Mouse (Mus musculus) NIH3T3 (cell line): ENCODE data around the gene Rbm19.

Experiments
- DNase-seq: peaks from one replicate; pipeline ENCODE4 v3.0.0-alpha.2; 2012; ENCODE audit warnings: low read depth

The Rbm19 gene

DNA sequence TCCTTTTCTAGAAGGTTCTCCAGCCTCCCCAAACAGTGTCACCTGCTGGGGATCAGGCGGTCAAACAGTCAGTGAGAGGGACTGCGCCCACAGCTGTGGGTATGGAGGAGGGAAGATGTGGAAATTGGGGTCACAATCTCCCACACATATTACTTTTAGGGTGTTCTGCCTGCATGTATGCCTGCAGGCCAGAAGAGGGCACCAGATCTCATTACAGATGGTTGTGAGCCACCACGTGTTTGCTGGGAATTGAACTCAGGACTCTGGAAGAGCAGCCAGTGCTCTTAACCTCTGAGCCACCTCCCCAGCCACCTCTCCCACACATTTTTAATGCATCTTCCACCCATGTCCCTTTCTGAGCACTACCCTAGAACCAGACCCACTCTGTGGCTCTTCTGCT lies 88.1 kb downstream of the Rbm19 start:
- DNase-seq = no peak

DNA sequence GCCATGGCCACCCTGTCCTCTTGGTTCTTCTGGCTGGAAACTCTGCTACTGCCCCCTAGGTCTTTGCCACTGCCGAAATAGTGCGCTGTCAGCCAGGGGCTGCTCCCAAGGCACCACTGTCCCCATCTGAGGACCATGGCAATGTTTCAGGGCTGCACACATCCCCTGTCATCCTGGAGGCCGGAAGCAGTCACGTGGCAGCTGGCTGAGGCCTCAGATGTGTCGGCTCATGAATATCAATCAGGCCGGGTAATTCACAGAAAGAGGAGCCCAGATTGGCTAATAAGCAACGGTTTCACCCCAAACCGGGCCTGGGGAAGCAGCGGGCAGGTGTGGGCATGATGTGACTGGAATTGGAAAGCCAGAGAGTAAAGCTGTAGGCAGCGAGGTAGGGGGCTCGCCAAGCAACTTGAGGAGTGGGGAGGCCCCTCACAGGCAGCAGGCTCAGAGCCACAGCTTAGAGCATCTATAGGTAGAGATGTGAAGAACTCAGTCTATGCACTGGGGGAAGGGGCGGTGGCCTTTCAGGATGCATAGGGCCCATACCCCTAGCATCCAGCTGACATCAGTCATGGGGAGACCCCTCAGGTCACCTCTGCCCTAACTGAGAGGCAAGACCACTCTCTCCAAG lies 90.2 kb downstream of the Rbm19 start:
- DNase-seq = no peak

DNA sequence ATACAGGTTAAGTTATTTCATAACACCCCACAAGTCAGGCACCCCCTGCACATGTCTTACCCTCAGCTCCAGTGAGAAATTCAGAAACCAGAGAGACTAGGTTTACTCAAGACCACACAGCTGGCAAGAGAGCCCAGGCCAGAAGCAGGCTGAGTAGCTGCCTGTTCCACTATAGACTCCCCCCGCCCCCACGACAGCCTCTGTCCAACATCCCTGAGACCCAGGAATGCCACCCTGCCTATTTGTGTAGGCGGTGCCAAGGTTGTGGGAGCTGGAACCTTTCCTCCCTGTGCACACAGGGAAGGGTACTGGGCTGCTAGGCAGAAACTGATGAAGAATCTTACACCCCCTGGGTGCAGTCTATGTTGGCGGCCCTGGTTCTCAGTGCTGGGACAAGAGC lies 91.2 kb downstream of the Rbm19 start:
- peak; percentile 9 for DNase-seq

DNA sequence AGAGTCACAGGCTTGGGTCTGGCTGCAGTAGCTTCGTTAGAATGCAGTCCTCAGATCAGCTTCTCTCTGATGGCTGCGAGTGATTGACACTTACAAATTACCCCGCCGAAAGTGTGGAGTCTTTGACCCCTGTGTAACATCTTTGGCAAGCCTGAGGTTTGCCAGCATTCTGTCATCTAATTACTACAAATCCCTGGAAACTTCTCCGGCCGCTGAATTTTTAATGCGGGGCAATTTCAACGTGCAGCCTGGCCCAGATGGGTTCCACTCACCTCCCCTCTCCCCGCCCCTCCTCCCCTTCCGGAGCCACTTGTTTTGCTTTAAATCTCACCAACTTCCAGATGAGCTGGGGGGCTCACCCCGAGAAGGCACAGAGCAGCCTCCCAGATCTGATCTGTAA lies 94.4 kb downstream of the Rbm19 start:
- no peak for DNase-seq

DNA sequence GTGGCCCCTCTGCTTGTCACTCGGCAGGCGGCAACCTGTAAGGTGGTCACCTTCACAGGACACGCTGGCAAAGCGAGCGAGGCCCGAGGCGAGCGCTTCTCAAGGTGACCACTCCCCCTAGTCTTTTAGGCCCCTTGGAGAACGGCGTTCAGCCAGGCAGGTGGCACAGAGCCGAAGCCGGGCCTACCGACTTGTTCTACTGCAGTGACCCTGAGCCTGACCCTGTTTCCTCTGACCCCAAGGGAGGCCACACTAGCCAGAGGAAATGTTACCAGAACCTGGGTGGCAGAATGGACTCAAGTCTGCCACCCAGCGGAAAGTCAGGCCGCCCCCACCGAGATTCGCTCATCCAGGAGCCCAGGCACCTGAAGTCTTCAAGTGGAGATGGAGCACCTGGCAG lies 94.9 kb downstream of the Rbm19 start:
- DNase-seq = no peak

DNA sequence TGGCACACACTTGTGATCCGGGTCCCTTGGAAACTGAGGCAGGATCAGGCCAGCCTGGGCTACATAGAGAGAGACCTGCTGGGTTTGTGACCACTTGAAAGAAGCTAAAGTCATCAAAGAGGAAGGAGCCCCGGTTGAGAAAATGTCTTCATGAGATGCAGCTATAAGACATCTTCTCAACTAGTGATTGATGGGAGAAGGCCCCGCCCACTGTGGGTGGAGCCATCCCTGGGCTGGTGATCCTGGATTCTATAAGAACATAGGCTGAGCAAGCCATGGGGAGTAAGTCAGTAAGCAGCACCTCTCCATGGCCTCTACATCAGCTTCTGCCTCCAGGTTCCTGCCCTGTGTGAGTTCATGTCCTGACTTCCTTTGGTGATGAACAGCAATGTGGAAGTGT lies 98.2 kb downstream of the Rbm19 start:
- no peak for DNase-seq

DNA sequence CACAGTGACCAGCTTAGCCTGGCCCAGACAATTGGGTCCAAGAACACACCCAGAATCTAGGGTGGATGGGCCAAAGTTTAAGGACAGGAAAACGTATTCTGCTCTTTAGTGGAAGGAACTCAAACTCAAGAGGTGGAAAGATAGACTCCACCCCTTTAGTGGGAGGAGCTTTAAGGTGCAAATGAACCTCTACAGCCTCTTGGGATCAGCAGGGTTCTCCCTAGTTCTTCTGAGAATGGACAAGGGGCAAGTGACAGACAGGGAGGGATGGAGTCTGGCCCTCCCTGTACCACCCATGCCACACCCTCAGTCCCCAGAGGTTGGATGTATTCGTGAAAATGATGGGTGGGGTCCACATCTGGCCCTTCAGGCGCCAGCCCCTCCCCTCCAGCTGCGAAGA lies 105.0 kb downstream of the Rbm19 start:
- DNase-seq = no peak

DNA sequence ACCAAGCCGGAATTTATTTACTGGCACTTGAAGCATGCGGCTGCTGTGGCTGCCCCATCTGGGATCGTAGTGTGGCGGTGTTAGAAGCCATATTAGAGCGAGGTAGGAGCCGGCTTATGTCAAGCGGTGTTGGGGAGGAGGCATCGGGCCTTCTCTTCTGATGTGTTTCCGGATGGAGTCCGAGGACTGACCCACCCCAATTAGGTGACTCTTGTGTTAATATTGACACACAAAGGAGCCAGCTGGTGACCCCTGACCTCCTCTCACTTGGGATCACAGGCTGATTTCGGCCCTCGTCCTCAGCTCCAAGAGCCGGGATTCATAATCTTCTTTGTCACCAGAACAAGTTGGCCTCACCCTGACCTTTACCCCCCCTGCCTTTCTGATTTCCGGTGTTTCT lies 109.1 kb downstream of the Rbm19 start:
- no peak for DNase-seq

DNA sequence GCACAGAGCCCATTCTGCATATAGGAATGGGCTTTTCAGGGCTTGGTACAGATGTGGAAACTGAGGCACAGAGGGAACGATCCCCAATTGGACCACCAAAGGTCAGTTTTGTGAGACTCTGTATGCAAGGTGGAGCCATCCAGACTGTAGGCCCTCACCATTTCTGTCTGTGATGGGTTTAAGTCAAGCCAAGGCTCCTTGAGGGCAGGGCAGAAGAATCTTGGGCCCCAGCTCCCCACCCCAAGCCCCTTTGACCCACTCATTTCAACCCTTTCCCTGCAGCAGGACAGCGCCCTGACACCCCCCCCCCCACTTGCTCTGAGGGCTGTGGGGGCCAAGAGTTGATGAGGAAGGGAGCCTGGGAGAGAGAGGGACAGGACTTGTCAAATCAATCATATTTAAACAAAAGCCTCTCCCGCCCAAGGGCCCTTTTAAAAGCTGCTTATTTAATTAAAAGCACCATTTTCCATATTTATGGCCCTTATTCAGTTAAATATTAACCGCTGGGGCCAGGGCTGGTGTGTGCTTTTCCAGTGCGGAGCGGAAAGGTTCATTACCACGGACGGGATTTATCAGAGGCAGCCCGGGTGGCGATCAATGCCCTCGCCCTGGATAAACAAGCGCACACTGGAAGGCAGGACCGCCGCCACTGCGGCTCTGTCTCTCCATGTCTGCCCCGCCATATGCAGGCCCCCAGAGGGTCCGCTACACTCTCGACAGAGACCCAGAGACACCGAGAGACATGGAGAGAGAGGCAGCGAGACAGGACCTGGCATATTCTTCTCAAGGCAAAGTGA lies 112.5 kb downstream of the Rbm19 start:
- no peak for DNase-seq

DNA sequence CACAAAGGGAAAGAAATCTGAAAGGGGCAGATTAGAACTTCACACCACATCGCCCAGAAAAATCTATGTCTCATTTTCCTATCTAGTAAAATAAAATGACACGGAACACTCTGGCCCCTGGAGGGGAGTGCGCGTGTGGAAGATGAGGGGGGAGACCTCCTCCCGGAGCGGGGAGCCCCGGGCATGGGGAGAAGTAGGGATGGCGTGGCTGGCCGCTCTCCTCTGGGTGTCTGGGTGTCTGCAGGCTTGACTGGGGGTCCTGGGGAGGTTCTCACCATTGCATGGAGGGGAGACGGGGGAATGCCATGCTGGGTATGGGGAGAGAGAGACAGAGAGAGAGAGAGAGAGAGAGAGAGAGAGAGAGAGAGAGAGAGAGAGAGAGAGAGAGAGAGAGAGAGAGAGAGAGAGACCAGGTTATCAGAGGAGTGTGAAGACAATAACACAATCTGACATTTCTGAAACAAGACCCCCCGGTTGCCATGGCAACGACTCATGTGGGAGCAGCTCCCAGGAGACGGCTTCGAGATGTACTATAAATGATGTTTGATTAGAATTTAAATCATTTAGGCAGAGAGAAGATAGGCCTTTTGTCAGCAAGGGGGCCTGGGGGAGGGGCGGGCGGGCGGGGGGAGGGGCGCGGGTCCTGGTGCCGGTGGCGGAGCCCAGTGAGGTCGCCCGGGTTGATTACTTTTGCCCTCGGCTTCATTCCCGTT lies 115.3 kb downstream of the Rbm19 start:
- no peak for DNase-seq

DNA sequence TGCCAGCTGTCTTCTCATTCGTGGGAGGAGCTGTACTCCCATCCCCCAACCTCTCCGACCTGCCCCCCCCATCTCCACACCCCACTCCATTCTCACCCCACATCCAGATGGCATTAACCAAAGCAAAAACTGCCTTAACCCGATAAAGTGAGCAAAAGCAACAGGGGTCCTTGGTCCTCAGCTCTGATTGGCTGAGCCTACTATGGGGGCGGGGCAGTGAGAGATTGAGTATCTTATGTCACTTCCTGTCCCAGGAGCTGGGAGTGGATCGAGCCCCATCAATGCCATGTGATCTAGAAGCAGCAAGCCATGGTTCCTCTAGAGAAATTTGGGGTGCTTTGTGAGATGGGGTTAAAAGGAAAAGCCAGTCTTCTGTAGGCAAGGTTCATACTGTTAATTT lies 118.9 kb downstream of the Rbm19 start:
- DNase-seq = no peak

DNA sequence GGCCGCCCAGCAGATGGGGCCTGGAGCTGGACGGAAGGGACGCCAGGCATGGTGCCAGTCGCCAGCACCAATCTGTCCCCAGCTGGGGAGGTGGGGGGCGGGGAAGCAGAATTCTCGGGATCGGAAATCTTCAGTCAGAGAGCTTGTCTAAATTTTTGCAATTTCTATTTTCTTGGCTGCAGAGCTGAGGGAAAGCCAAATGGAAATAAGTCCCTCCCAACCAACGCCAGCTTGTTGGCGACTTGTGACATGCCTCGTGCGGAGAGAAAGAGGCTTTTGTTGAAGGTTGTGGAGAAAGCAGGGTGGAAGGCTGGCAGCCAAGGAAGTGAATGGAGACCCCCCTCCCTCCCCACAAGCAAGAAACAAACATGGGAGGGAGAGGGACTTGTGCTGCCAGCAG lies 119.3 kb downstream of the Rbm19 start:
- no peak for DNase-seq

DNA sequence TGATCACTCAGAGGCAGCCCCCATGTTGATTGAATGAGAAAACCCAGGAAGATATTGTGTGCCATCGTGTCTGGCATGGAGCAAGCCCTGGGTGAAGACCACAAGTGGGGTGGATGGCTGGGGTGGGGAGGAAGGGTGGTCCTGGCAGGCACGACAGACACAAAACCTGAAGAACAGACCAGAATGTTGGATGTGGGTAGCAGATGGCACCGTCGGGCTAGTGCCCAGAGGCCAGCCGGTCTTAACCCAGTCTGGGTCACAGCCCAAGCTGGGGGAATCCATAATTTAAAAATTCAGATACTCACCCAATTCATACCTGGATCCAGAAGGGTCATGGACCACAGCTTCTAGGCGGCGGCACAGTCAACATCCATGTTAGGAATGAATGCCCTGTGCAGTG lies 123.8 kb downstream of the Rbm19 start:
- no peak for DNase-seq

DNA sequence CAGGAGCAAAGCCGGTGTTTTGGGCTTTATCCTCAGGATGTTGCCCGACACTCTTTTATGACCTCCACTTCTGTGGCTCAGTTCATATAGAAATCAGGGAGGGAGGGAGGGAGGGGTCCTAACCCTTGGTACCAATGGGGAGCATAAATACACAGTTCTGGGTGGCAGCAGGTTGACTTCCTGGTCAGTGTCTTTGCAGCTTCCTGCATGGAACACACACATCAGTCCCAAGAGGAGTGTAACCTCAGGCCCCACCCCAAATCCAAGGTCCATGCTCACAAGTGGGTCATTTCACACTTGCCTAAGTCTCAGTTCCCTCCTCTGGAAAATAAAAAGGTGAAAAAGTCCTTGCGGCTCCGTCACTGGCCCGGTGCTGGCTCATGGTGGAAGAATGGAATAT lies 129.1 kb downstream of the Rbm19 start:
- DNase-seq = no peak
